Mouse (Mus musculus) heart, adult 2 months (tissue): ENCODE measurements around the gene Banf1. TPM values are rescaled to one million over a fixed set of nuclear protein-coding genes. Genes with fewer than 3 reads are reported as not detected.
"Not testable (repeated sequence)": the region's sequence is repeated elsewhere in the genome, so short reads cannot be mapped to it uniquely, and the experiment has no call there.

Experiments used
- DNase-seq, 2 experiments: peaks; one replicate each; pipeline ENCODE4 v3.0.0; 2021
- H3K27ac ChIP-seq: fragments of 200-600 bp; 2 replicates; pipeline ENCODE4 v1.8.1; 2022
- H3K27me3 ChIP-seq: fragments of 200-500 bp; 2 replicates; pipeline ENCODE4 v1.6.1; 2012; ENCODE audit warnings: mild to moderate bottlenecking, low read length, inconsistent platforms, mixed read lengths; ENCODE audit not compliant: control insufficient read depth, insufficient read depth
- H3K36me3 ChIP-seq: fragments of 200-500 bp; 2 replicates; pipeline ENCODE4 v1.6.1; 2012; ENCODE audit warnings: low read length, inconsistent platforms; ENCODE audit not compliant: control insufficient read depth, insufficient read depth
- H3K4me1 ChIP-seq: fragments of 200-500 bp; 2 replicates; pipeline ENCODE4 v1.6.1; 2011; ENCODE audit warnings: low read length; ENCODE audit not compliant: control insufficient read depth, insufficient read depth
- H3K4me3 ChIP-seq: fragments of 200-600 bp; 2 replicates; pipeline ENCODE4 v1.8.1; 2022
- H3K79me2 ChIP-seq: fragments of 200-500 bp; replicated peaks from 2 replicates; pipeline ENCODE4 v1.6.1; 2012; ENCODE audit warnings: mild to moderate bottlenecking, inconsistent platforms, low read length, moderate library complexity, mixed read lengths; ENCODE audit not compliant: control insufficient read depth, insufficient read depth
- H3K9ac ChIP-seq: fragments of 200-500 bp; 2 replicates; pipeline ENCODE4 v1.6.1; 2012; ENCODE audit warnings: low read depth, mild to moderate bottlenecking, control low read depth, inconsistent platforms, low read length, mixed read lengths
- CTCF ChIP-seq: fragments of 200-600 bp; IDR thresholded peaks from 2 replicates; pipeline ENCODE4 v1.8.1; 2022; ENCODE audit warnings: antibody characterized with exemption, mild to moderate bottlenecking, moderate library complexity
- EP300 ChIP-seq: fragments of 200-500 bp; IDR thresholded peaks from 2 replicates; pipeline ENCODE4 v1.6.1; 2011; ENCODE audit warnings: low read depth, low read length, control low read depth; ENCODE audit not compliant: insufficient read depth
- POLR2A ChIP-seq: fragments of 200-500 bp; IDR thresholded peaks from 2 replicates; pipeline ENCODE4 v1.6.1; 2011; ENCODE audit warnings: mild to moderate bottlenecking, low read depth, low read length, control low read depth; ENCODE audit not compliant: insufficient read depth
- WGBS: fragments of 180-500 bp; shearing (Covaris S2); methylation state at CpG from one replicate; pipeline ENCODE4 v1.1.7; 2018; 5-methylcytosine and 5-hydroxymethylcytosine counted together
- intact Hi-C: fragments of 180-260 bp; cut with DNase I; formaldehyde crosslinking; loops from one replicate; pipeline ENCODE4 v1.15.1; 2025
- polyA plus RNA-seq: library from polyadenylated mRNA; depleted of rRNA; stranded (reverse); fragments of >200 nt; gene quantifications from 2 replicates; pipeline ENCODE4 v1.2.3, GENCODE M21; 2012
- total RNA-seq, 2 experiments: library from RNA; stranded (reverse); gene quantifications; 2 replicates each; pipeline ENCODE4 v1.2.3; 2021

The Banf1 gene
- total and polyA plus RNA-seq, 3 experiments = 113 to 148 (median 133) TPM

DNA sequence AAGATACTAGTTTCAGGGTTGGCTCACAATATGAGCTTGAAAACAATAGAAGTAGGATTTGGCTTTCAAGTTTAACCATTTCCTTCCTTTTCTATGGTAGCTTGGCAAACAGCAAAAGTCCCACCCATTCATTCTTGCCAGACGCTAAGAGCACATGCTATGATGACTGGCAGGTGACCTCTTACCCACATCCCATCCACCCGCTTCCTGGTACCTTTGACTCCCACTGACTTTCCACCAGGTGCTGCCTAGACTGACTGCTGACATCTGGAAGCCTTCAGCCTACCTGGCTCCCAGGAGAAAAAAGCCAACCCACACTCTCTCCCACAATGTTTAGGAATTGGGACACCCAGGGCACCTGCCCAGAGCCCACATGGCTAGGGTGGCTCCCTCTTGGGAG, 2.8 kb downstream of the Banf1 start:
- peak overlapping the region; percentile 49 for H3K27ac ChIP-seq
- intact Hi-C loops = no loop called here

DNA sequence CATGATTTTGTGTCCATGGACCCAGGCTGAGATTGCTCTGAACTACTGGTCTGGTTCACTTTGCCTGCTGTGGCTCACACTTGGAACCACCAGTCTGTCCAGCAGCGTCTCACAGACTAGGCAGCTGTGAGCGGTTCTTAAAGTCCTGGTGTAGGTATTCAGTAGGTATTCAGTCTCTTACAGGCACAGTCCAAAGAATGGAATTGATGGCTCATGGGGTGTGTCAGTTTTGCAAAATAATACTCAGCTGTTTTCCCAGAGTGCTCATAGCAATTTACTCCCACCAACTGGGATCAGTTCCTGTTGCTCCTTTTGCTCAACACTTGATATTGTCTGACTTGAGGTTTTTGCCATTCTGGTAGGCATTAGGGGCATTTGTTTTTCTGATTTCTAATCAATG, 4.8 kb downstream of the Banf1 start:
- no peaks in the 10 kb centered on the region for H3K27me3 ChIP-seq
- H3K9ac ChIP-seq = no peak overlapping the region
- no peak for TF ChIP-seq CTCF
- no peak for TF ChIP-seq POLR2A
- TF ChIP-seq EP300 = no peak
- WGBS = 87% methylated on average over 2 of the region's 2 CpGs
- no peaks in the 10 kb centered on the region for H3K36me3 ChIP-seq
- peaks cover 5% of the 10 kb centered on the region for H3K79me2 ChIP-seq
- H3K4me1 ChIP-seq = peaks cover 6% of the 10 kb centered on the region
- no peak overlapping the region for H3K4me3 ChIP-seq
- no peak for DNase-seq
- no peak overlapping the region for H3K27ac ChIP-seq
- intact Hi-C loops = no loop called here

More for the DNA sequence above, 2.8 kb downstream of the Banf1 start:
- Histone ChIP-seq H3K4me3 (no peak overlapping the region), H3K27me3 (no peaks in the 10 kb centered on the region), H3K9ac (no peak overlapping the region), H3K79me2 (peaks cover 6% of the 10 kb centered on the region), H3K4me1 (peaks cover 10% of the 10 kb centered on the region), H3K36me3 (no peaks in the 10 kb centered on the region)
- TF ChIP-seq EP300 (no peak), POLR2A (no peak), CTCF (no peak)
- DNase-seq = no peak
- 44% methylated on average over 2 of the region's 2 CpGs for WGBS

DNA sequence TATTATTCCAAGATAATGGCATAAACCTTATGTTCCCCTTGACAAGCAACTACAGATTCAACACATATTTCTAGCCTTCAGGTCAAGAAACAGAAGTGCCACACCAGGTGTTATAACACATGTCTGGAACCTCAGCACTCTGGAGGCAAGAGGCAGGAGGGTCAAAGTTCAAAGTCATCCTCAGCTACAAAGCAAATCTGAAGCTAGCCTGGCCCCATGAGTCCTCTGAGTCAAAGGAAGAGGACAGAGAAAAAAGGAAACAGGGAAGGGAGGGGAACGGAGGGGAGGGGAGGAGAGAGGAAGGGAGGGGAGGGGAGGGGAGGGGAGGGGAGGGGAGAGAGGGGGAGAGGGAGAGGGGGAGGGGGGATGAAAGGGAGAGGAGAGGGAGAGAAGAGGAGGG, 10.9 kb downstream of the Banf1 start:
- WGBS = no CpG with 5 or more reads among the region's 1 CpGs
- Histone ChIP-seq H3K4me1 (no peaks in the 10 kb centered on the region), H3K36me3 (no peaks in the 10 kb centered on the region), H3K27me3 (no peaks in the 10 kb centered on the region), H3K79me2 (no peaks in the 10 kb centered on the region), H3K27ac (no peak overlapping the region), H3K9ac (no peak overlapping the region), H3K4me3 (no peak overlapping the region)
- DNase-seq = no peak
- intact Hi-C loops = no loop called here
- TF ChIP-seq CTCF (no peak), POLR2A (no peak), EP300 (no peak)

DNA sequence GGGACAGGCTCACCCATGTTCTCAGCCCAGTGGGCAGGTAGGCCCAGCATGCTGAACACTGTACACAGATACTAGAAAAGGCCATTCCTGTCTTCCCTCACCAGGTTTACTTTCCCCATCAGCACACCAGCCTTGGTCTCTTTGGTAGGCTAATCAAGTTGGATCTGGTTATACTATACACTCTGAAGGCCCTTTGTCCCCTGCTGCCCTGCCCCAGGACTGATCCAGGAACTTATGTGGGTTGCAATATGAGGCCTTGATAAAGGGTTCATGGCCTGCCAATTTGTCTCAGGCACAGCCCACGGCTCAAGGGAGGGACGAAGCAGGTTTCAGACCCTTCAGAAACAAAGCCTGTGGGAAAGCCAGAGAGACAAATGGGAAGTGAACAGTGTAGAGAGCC, 13.4 kb downstream of the Banf1 start:
- 62% methylated on average over 2 of the region's 2 CpGs for WGBS
- TF ChIP-seq CTCF (no peak), EP300 (no peak), POLR2A (no peak)
- H3K4me1 ChIP-seq = peaks cover under 1% of the 10 kb centered on the region
- H3K9ac ChIP-seq = no peak overlapping the region
- intact Hi-C loops = no loop called here
- no peak overlapping the region for H3K4me3 ChIP-seq
- no peak for DNase-seq
- no peaks in the 10 kb centered on the region for H3K36me3 ChIP-seq
- no peaks in the 10 kb centered on the region for H3K27me3 ChIP-seq
- no peak overlapping the region for H3K27ac ChIP-seq
- no peaks in the 10 kb centered on the region for H3K79me2 ChIP-seq

DNA sequence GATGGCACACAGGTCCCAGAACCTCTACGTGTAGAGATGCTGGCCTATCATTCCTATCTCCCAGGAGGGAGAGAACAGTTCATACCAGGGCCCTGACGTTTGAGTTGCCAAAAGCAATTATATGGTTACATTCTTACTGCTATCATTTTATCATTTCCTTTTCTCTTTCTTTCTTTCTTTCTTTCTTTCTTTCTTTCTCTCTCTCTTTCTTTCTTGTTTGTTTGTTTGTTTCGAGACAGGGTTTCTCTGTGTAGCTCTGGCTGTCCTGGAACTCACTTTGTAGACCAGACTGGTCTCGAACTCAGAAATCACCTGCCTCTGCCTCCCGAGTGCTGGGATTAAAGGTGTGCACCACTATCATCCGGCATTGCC, 17.5 kb downstream of the Banf1 start, which contains the start of gene Cst6:
Gene Cst6 (minus strand): TSS at position 73 of the 372 bp plus-strand sequence.
- not testable (repeated sequence) for H3K27ac ChIP-seq, DNase-seq, H3K27me3 ChIP-seq, H3K79me2 ChIP-seq, H3K36me3 ChIP-seq
- intact Hi-C loops = loop anchor here (2.0 to 5.0 kb wide), 2 partner anchors 47 to 152 kb away; no protein-coding TSS in a partner anchor
- H3K4me1 ChIP-seq = peaks cover 14% of the 10 kb centered on the region
- peak within 1 kb of the TSS; percentile 75 for H3K9ac ChIP-seq
- H3K4me3 ChIP-seq = peak within 1 kb of the TSS; percentile 49
- 76% methylated on average over 6 of the region's 6 CpGs for WGBS

DNA sequence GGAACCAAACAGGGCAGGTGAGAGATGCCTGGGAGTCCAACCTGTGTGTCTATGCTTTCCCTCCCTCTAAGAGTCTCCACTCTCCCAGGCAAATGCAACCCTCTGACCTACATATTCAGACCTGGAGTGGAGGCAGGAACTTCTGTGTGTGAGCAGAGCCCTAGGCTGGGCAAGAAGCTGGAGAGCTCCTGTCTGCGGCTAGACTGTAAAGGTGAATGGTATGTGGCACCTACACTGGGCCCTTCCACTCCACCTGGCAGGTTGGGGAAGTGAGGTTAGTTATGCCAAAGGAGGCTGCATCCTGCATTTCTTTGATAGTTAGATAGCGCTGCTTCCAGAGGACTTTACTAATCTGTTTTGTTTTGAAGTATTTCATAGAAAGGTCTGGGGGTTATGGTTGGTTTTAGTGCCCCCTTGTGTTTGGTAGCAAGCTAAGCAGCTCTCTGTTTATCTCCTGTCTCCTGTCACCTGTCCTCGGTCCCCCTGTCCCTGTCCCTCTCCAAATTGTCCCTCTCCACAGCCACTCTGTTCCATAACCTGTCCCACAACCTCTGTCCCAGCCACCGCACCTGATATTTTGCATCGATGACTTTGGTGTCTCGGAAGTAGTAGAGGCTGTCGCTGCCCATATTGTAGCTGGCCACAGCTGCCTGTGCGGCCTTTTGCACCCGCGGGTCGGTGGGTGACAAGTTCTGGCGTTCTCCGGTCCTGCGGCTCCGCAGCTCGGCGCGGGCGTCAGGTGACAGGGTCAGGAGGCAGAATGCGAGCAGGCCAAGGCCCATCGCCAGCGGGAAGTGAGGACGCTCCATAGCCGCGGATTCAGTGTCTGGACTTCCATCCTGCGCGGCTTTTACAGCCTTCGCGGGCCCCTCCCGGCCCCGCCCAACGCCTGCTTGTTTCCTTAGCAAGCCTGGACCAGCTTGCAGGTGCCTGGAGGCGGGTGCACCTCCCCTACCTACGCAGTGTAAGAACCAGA, 18.2 kb downstream of the Banf1 start:
- Histone ChIP-seq H3K79me2 (no peaks in the 10 kb centered on the region), H3K27ac (no peak overlapping the region; the same call in 1 of the 2 replicates), H3K4me1 (peaks cover 14% of the 10 kb centered on the region), H3K36me3 (no peaks in the 10 kb centered on the region), H3K27me3 (no peaks in the 10 kb centered on the region), H3K4me3 (peak overlapping the region; percentile 49), H3K9ac (peak overlapping the region; percentile 75)
- DNase-seq = peak; percentile 34 to 57
- TF ChIP-seq EP300 (0 out of 2 replicates have a peak, but pooled peaks have one; percentile 37), POLR2A (no peak), CTCF (peak; percentile 83)
- intact Hi-C loops = loop anchor here (1.0 to 5.0 kb wide), 3 partner anchors 11 to 152 kb away; no protein-coding TSS in a partner anchor
- WGBS = 6% methylated on average over 34 of the region's 34 CpGs
